Mouse (Mus musculus) gastrocnemius, adult 8-10 months (tissue): Measurements from ENCODE around the gene Sacs. TPM values are rescaled to one million over a fixed set of nuclear protein-coding genes. Genes with fewer than 3 reads are reported as not detected.
A peak's percentile ranks its signal among the peaks of the same experiment; 100 is the strongest.
"Not testable (repeated sequence)": the region's sequence is repeated elsewhere in the genome, so short reads cannot be mapped to it uniquely, and the experiment has no call there.

Experiments
- DNase-seq, 2 experiments: peaks; one replicate each; pipeline ENCODE4 v3.0.0; 2022; ENCODE audit warnings: low spot score in 2 of 2
- total RNA-seq, 4 experiments: library from RNA; stranded (reverse); gene quantifications; 2 replicates each; pipeline ENCODE4 v1.2.4; 2022

Sacs gene
- total RNA-seq = 10 to 100 TPM in 2 of 4 experiments, 1 to 10 TPM in 2; 8.4 to 14.2 (median 10.9) TPM

- no peak for DNase-seq
Measured at GRCm38 (mm10) chr14:61137994-61138726, at the start of gene Sacs. Gene Sacs, plus strand, starts transcription at chr14:61138457.

DNA sequence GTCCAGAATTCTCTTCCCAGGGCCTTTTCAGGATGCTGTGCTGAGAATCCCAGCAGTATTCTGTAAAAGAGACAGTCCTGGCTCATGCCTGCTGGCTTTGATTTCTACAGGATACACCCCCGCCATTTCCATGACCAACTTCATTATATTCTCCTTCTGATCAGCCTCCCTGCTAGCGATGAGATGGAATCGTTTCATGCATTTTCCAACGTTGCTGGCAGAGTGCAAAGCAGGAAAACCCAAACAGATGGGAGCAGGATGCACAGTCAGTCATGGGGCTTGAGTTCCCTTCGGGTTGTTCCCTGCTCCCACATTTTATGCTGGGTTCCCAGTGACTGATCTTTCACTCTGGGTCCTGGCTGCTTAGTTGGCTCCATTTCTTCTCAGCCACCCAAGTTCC, 47.3 kb upstream of the Sacs start:
- no peak for DNase-seq

GRCm38 (mm10) chr14:61092073-61092472, 46.2 kb upstream of the Sacs start:
- DNase-seq = no peak

DNA sequence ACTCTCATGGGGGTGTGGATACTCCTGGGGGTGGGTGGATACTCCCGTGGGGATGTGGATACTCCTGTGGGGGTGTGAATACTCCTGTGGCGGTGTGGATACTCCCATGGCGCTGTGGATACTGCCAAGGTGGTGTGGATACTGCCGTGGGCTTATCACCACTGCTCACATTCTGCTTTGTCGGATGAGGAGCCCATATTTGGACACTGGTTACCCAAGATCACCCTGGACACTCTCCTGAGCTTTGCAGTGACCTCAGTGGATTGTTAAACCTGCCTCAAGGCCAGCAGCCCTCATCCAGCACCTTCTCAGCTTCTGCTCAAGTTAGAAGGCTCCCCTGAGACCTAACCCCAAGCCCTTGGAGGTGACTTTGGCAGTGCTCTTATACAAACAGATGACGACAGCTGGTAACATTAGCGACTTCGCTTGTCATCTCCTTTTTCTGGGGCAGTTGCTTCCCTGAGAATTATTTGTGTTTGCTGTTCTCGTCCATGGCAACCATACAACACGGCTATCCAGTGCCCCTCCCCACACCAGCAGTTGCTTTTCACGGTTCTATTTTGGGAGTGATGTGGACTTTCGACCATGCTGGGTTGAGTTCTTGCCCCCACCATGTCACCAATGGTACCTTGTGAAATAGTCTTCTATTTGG, 40.2 kb upstream of the Sacs start:
- peak; percentile 48 to 59 for DNase-seq

GRCm38 (mm10) chr14:61100736-61101135, 37.5 kb upstream of the Sacs start:
- no peak for DNase-seq

- no peak for DNase-seq
Measured at GRCm38 (mm10) chr14:61106404-61106803, 31.9 kb upstream of the Sacs start.

- no peak for DNase-seq
Measured at GRCm38 (mm10) chr14:61108625-61109024, 29.6 kb upstream of the Sacs start.

DNA sequence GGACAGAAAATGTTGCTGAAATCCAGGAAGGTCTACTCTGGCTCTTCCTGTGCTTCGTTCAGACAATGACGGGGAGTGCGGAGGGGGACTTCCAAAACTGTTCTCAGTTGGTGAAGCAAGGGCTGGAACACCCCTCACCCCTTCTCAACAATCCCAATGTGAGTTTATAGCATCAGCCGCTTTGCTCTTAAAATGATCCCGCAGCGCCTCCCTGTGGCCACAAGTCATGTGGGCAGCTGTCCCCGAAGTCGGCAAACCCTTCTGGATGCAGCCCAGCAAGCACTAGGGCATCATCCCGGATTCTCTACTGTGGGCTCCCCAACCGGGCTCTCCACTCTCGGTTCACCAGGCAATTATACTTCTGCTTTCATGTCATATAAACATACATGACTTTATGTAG, 25.9 kb upstream of the Sacs start:
- DNase-seq = peak; percentile 27 to 49

DNA sequence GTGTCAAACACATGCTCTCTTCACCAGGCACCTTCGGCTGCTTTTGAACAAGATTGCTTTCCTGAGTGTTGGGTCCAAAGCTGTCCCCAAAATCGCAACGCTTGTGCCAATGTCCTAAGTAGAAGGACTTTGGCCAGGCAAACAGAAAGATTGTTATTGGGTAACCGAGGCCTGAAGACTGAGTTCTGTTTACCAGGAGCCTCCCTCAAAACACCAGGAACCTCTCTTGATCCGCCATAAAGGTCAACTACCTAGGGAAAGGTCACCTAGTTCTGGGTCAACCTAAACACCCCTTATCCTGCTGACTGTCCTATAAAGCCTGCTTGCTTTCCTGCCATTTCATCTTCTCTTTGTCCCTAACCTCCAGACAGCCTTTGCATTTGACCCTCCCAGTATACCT, 13.5 kb upstream of the Sacs start:
- DNase-seq = no peak

DNA sequence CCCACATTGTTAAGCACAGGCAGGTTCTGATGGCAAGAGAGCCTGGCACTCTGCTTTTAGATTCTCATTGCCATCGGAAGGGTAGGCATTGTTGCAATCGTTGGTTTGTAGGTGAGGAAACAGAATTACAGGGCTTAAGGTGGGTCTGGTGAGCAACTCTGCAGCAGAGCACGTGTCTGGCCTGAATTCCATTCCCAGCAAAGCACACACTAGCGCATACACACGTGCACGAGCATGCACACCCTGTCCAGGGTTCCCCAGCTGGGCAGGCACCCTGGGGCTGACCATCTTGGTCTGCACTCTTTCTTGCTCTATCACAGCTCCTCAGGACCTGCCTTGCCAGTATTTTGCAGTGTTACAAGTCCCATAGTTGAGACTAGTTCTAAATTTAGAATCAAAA, 13.1 kb upstream of the Sacs start:
- no peak for DNase-seq

GRCm38 (mm10) chr14:61127365-61127764, 10.9 kb upstream of the Sacs start:
- not testable (repeated sequence) for DNase-seq

- DNase-seq = no peak
Measured at GRCm38 (mm10) chr14:61128961-61129507, 9.2 kb upstream of the Sacs start.

DNA sequence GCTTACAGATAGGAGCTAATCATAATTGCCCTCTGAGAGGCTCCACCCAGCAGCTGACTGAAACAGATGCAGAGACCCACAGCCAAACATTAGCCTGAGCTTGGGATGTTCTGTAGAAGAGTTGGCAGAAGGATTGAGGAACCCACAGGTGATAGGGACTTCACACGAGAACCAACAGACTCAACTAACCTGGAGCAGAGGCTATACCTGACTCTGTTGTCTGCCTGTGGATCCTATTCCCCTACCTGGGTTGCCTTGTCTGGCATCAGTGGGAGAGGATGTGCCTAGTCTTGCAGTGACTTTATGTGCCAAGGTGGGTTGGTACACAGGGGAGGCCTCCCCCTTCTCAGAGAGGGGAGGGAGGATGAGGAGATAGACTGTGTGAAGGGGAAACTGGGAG, 5.7 kb upstream of the Sacs start:
- no peak for DNase-seq

DNA sequence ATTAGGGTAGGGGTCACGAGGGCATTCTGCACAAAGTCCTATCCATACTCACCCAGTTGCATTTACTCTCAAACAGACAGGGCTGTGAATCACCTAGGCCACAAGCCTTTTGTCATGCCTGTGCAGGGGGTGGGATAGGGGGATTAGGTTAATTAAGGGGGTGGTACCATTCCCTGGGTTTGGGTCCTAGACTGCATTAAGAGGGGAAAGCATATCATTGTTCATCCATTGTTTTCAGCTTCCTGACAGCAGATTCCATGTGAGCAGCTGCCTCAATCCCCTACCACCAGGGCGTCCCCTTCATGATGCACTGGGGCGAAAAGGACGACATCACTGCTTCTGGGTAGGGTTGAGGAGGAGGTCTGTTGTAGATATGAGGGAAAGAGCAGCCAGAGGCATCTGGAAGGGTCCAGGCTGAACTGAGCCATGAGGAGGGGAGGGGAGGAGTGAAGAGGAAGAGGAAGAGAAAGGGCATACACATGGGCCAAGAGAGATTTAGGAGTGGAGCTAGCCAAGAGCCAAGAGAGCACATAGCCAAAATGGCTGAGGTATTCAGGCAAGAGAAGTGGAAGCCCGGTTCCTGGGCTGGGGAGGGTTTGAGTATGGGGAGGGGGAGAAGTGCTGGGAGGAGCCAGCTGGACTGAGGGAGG, 3.8 kb upstream of the Sacs start:
- no peak for DNase-seq

GRCm38 (mm10) chr14:61137410-61137809, 847 bp upstream of the Sacs start:
- DNase-seq = no peak

DNA sequence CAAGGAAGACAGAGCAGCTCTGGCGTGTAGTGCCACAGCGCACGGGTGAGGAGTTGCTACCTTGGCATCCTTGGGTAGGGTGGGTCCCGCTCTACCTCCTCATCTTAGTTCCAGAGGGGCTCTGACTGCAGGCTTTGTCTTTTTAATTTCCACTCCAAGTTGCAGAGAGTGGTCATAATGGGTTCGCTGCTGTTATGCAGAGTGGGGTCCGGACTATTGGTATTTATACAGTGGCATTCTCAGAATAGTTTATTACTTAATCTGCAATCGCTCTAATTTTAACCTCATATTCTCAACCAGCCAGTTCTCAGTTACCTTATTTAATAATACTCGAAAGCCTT, 440 bp downstream of the Sacs start:
- DNase-seq = no peak

DNA sequence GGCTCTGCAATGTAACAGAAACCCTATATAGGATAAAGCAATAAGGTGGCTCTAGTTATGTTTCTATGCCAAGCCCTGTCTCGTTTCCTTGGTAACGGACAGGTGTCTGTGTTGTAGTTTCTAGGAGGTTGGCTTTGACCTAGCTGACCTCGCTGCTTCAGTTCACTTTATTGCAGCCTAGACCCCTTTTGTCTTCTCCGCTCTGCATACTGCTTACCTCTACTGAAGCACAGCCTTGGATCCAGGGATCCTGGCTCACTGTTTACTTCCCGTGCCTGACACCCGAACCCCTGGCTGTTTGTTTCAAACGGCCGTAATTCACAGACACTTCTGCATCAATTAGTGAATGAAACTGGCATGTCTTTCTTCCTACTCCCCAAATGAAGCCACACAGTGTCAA, 5.1 kb downstream of the Sacs start:
- DNase-seq = no peak

DNA sequence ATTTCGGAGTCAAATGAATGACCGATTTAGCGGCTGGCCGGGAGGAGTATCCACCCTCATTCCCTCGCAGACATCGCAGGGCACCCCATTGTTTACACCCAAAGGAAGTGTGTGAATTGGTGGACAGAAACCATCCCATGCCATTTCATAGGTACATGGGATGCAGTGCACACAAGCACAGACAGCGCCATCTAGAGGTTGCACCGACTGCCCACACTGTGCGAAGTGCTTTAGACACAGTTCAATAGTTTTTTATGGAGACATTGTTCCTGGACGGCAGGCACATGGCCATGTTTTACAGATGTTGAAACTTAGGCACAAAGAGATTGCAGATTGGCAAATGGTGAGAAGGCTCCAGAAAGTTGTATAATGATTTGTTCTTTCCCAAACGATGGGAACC, 5.6 kb downstream of the Sacs start:
- no peak for DNase-seq

- not testable (repeated sequence) for DNase-seq
Measured at GRCm38 (mm10) chr14:61150416-61150815, 12.2 kb downstream of the Sacs start.

GRCm38 (mm10) chr14:61154900-61155585, 16.8 kb downstream of the Sacs start:
- peak; percentile 53 to 54 for DNase-seq

DNA sequence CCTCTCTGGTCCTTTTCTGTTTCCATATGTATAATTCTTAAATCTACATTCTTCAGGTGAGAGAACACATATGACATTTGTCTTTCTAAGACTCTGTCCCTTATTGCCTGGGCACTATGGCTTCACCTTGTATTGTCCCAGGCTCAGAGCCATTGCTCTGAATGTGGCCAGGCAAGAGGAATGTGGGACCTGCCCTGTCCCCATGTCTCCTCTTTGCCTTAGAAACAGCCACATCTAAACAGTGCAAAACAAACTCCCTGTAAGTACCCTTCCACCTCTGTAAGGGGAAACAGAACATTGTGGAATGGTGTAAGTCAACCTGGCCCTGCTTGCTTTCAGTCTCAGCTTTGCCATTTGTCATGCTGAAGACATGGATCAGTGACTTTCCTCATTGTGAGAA, 17.4 kb downstream of the Sacs start:
- DNase-seq = no peak

- DNase-seq = not testable (repeated sequence)
Measured at GRCm38 (mm10) chr14:61157426-61157825, 19.2 kb downstream of the Sacs start.
